Mouse (Mus musculus): ENCODE results near the gene Tbccd1. TPM values are rescaled to one million over a fixed set of nuclear protein-coding genes. Genes with fewer than 3 reads are reported as not detected.

The Tbccd1 gene
- 9.1 and 10.6 TPM in 2 replicates for polyA plus RNA-seq (2012; ENCODE audit: insufficient read depth, insufficient read length, missing spikeins)

DNA sequence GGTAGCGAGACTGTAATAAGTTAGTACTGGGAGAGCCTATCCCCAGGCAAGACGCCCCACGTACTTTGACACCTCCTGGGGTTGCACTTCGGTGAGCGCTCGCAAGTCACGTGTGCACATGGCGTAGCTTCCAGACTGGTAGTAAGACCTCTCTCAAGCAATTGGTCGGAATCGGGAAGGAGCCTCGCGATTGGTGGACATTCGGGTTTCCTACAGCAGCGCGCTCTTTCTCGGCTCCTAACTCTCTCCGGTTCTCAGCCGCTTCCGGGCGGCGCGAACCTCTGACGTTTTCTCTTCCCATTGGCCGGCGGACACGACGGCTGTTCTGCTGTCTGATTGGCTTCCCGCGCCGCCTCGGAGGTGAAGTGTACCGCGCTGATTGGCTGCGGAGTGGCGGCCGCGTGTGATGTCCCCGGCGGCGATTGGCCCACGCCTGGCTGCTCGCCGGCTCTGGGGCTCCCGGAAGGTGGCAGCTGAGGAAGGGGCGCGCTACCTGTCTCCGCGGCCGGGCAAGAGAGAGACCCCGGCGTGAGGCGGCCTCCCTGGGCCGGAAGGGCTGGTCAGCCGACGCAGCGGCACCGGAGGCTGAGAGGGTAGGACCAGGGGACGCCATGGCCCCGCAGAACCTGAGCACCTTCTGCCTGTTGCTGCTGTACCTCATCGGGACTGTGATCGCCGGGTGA, at the start of gene Tbccd1, which contains the start of gene Dnajb11:
Tbccd1 (minus strand) TSS at position 239 of the 683 bp plus-strand sequence.
Dnajb11 (plus strand) TSS at position 415 of the 683 bp plus-strand sequence.
- peak within 1 kb of the TSS; percentile 83 for H3K4me3 ChIP-seq (ENCODE audit: insufficient read depth, low read depth, low read length)
- H3K27ac ChIP-seq (replicated peaks; ENCODE audit: low read depth, low read length): 0 out of 2 replicates have a peak within 1 kb of the TSS, but pooled peaks have one; percentile 36
- H3K4me1 ChIP-seq (ENCODE audit: control insufficient read depth, insufficient read depth, insufficient read length, low read length): no peaks in the 10 kb centered on the region

DNA sequence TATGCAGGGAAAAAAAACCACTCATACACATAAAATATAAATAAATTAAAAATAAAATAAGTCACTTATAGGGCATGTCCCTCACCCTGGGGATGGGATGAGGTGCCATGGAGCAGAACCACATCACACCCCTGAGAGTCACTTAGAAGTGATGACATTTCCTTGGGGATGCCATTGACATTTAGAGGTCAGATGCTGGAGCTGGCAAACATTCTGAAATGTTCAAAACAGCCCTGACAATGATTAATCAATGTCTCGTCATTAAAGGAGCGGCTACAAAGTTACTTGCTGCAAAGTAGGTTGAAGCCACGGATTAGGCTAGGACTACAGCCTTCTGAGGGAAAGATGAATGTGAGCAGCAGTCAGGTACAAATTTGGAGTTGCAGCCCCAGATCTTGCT, 43.9 kb upstream of the Tbccd1 start:
- Histone ChIP-seq H3K27ac (replicated peaks; ENCODE audit: low read depth, low read length) (no peak overlapping the region), H3K4me3 (ENCODE audit: insufficient read depth, low read depth, low read length) (no peak overlapping the region)

DNA sequence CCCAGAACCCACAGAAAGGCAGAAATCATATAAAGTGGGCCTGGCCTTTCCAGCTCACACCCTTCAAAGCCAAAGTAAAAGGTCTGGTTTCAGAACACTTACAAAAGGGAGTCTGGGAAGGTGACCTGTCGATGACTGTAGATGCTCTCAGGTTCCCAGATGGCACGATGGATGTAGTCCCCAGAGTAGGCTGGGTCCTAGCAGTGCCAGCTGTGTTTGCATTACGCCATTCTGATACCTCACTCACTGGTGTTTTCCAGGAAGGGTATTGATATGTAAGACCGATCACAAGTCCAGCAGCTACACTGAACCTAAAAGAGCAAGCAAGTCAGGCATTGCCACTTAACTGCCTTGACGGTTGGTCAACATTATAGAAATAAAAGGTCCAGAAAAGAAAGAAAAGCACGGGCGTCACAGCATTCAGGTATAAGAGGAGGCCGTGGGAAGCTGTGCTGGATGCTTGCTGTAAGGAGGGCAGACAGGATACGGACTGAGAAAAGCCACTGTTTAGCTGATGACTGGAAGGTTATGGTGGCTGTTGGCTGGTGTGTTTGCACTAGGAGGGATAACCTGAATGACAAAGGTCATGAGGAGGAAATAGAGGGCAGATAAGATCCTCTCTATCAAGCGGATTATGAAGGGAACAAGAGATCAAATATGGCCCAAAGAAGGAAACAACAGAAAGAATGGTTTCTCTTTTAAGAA, 42.5 kb upstream of the Tbccd1 start:
- Histone ChIP-seq H3K27ac (replicated peaks; ENCODE audit: low read depth, low read length) (no peak overlapping the region), H3K4me3 (ENCODE audit: insufficient read depth, low read depth, low read length) (no peak overlapping the region), H3K4me1 (ENCODE audit: control insufficient read depth, insufficient read depth, insufficient read length, low read length) (no peaks in the 10 kb centered on the region)

More for the DNA sequence above, 43.9 kb upstream of the Tbccd1 start:
- no peaks in the 10 kb centered on the region for H3K4me1 ChIP-seq (ENCODE audit: control insufficient read depth, insufficient read depth, insufficient read length, low read length)

DNA sequence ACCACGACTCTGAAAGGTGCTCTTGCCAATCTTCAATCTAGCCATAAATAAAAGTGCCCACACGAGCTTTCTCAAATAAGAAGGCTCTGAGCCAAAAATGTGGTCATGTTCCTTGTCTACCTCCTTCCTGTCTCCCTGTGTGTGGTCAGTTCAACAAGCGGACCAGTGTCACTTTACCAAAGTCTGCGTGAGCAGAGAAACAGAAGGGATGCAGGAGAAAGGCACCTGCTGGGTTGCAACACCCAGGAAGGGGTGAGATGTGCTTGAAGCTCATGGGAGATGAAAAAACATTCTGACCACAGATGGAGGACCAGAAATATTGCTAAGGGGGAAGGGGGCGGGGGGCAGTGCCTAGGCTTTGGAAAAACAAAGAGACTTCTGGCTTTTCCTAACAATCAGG, 41.9 kb upstream of the Tbccd1 start:
- Histone ChIP-seq H3K4me1 (ENCODE audit: control insufficient read depth, insufficient read depth, insufficient read length, low read length) (no peaks in the 10 kb centered on the region), H3K4me3 (ENCODE audit: insufficient read depth, low read depth, low read length) (no peak overlapping the region), H3K27ac (replicated peaks; ENCODE audit: low read depth, low read length) (no peak overlapping the region)

DNA sequence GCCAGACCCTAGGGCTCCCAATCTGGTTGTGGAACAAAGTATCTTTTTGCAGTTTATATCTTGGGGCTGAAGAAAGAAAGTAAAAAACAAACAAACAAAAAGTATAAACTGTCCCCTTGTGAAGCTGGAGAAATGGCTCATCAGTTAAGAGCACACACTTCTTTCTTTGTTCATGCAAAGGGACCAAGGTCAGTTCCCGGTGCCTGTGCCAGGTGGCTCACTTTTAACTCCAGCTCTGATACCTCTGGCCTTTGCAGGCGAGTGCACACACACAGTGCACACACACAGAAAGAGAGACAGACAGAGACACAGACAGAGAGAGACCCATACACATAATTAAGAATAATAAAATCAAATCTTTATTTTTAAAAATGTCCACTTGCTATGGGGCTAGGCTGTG, 39.1 kb upstream of the Tbccd1 start:
- Histone ChIP-seq H3K4me1 (ENCODE audit: control insufficient read depth, insufficient read depth, insufficient read length, low read length) (no peaks in the 10 kb centered on the region), H3K27ac (replicated peaks; ENCODE audit: low read depth, low read length) (no peak overlapping the region)

DNA sequence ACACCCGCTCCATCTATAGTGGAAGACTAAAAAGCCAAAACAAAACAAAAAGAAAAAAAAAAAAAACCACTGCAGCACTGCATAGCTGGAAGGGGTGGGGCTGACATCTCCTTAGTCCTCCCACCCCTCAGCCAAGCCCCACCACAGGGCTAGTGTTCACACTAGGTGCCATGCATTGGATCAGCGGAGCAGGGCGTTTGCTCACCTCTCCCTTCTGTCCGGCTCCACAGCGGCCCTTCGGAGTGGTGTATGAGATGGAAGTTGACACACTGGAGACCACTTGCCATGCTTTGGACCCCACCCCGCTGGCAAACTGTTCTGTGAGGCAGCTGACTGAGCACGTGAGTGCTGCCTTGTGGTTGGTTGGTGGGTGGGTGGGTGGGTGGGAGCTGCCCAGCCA, 36.6 kb upstream of the Tbccd1 start:
- H3K4me1 ChIP-seq (ENCODE audit: control insufficient read depth, insufficient read depth, insufficient read length, low read length): no peaks in the 10 kb centered on the region

More for the DNA sequence above, 39.1 kb upstream of the Tbccd1 start:
- no peak overlapping the region for H3K4me3 ChIP-seq (ENCODE audit: insufficient read depth, low read depth, low read length)

DNA sequence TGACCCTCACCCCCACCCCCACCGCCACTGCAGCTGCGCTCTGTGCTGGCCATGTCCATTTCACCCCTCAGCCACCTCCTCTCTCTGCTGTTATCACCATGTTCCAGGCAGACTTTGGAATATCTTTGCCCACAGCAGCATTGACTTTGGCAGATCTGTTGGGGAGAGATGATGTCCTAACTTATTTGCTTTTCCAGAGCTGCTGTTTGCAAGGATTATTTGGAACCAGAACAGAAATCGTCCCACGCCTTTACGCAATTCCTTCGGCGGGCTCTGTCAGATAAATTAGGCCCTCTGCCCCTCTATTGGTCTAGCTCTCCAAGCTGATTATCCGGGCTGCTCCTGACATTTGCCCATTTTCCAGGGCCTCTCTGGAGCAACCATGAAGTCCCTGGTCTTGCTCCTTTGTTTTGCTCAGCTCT, 34.3 kb upstream of the Tbccd1 start:
- no peak overlapping the region for H3K4me3 ChIP-seq (ENCODE audit: insufficient read depth, low read depth, low read length)
- H3K27ac ChIP-seq (replicated peaks; ENCODE audit: low read depth, low read length): no peak overlapping the region
- no peaks in the 10 kb centered on the region for H3K4me1 ChIP-seq (ENCODE audit: control insufficient read depth, insufficient read depth, insufficient read length, low read length)

More for the DNA sequence above, 36.6 kb upstream of the Tbccd1 start:
- Histone ChIP-seq H3K27ac (replicated peaks; ENCODE audit: low read depth, low read length) (no peak overlapping the region), H3K4me3 (ENCODE audit: insufficient read depth, low read depth, low read length) (no peak overlapping the region)

DNA sequence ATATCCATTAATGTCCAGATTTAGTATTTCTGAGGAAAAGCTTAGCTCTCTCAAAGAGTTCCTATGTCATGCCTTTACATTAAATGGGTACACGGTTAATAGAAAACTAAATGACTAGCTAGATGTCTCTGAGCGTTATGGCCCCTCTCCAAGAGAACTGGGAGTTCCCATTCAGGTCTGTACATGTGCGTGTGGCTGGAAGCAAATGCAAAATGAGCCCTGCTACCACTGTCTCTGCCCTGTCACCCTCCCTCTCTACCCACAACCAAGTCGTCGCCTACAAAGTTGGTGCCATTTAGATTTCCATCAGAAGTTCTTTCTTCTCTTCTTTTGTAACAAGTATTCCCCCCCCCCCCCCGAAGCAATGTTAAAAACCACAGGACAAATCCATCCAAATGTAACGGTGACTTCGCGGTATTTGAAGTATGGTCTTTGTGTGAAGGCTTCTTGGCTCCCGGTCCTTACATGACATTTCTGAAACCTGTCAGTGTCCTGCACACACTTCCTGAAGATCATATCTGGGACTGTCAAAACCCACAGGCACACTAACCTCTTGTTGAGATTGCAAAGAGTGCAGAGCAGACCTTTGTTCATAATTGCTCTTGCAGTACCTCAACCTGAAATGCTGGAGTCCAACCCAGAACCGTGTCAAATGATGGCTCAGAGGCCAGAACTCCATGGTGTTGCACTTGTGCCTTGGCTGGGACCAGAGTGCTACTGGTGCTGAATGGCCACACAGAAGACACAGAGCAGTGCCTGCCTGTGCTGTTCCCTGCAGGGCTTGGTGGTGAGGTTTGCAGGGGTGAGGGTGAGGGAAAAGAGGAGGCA, 33.4 kb upstream of the Tbccd1 start, which contains the start of gene Ahsg:
Ahsg (plus strand) TSS at position 595 of the 828 bp plus-strand sequence.
- Histone ChIP-seq H3K4me3 (ENCODE audit: insufficient read depth, low read depth, low read length) (no peak within 1 kb of the TSS), H3K4me1 (ENCODE audit: control insufficient read depth, insufficient read depth, insufficient read length, low read length) (no peaks in the 10 kb centered on the region), H3K27ac (replicated peaks; ENCODE audit: low read depth, low read length) (no peak within 1 kb of the TSS)

DNA sequence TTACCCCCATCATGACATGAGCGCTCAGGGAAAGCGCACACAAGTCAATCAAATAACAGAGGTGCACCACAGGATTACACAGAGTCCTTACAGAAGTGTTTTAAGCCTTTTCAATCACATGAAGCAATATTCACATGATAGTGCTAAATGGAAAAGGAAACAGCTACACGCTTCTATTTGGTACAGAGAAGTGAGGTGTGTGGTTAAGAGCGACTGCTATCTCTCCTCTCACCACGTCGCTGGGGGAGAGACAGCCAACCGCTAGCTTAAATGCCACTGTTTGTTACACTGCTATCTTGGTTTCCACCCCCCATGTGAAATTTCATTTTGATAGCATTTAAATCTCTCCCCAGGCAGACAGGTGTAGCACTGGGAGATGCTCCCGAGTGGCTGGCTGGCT, 32.2 kb upstream of the Tbccd1 start:
- H3K4me1 ChIP-seq (ENCODE audit: control insufficient read depth, insufficient read depth, insufficient read length, low read length): no peaks in the 10 kb centered on the region
- H3K27ac ChIP-seq (replicated peaks; ENCODE audit: low read depth, low read length): no peak overlapping the region
- H3K4me3 ChIP-seq (ENCODE audit: insufficient read depth, low read depth, low read length): no peak overlapping the region

DNA sequence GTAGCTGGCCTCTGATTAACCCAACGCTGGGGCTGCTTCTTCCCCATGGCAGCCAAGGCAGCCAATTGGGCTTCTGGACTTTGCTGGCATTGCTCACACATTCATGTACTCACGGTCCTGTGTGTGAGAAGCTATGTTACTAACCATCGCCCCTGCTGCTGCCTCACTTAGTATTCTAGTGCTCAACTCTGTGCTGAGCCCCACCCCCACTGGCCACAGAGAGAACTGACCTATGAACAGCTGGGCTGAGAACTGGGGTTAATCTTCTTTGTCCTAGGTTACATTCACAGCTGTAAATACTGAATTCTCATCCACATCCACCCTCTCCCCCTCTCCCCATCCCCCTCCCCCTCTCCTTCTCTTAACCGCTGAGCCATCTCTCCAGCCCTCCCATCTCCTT, 31.4 kb upstream of the Tbccd1 start:
- Histone ChIP-seq H3K27ac (replicated peaks; ENCODE audit: low read depth, low read length) (no peak overlapping the region), H3K4me3 (ENCODE audit: insufficient read depth, low read depth, low read length) (no peak overlapping the region)

DNA sequence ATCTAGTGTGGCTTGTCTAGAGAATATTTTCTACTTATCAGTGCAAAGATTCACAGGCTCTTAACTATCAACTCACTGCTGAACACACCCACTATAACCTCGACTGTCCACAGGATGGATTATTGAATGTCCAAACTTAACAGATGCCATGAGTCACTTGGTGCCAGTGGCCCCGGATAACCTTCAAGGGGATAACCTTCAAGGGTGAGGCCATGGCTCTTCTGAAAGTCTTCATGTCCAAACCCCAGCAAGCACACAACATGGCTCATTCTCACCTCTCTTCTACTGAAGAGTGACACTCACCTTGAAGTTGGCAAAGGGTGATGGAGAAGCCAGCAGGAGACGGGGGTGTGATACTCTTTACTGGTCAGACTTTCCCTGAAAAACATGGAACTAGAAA, 29.3 kb upstream of the Tbccd1 start:
- Histone ChIP-seq H3K4me1 (ENCODE audit: control insufficient read depth, insufficient read depth, insufficient read length, low read length) (no peaks in the 10 kb centered on the region), H3K27ac (replicated peaks; ENCODE audit: low read depth, low read length) (no peak overlapping the region), H3K4me3 (ENCODE audit: insufficient read depth, low read depth, low read length) (no peak overlapping the region)

More for the DNA sequence above, 31.4 kb upstream of the Tbccd1 start:
- H3K4me1 ChIP-seq (ENCODE audit: control insufficient read depth, insufficient read depth, insufficient read length, low read length): no peaks in the 10 kb centered on the region

DNA sequence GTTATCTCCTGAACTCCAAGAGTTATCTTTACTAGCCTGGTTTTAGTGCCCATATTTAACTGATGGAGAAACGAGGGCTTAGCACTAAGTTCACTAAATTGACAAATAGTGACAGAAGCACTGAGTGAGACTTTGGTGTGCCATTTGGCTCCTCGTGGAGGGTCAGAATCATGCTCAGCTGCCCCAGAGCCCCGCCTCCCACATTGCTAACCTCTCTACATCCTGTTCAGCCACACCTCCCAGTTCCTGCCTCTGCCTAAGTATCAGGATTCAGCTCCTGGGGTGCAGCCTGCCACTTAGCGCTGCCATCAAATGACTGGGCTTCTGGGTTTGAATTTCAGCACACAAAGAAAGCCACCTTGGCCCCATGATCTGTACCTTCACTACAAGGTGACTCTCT, 27.9 kb upstream of the Tbccd1 start:
- no peak overlapping the region for H3K4me3 ChIP-seq (ENCODE audit: insufficient read depth, low read depth, low read length)
- H3K4me1 ChIP-seq (ENCODE audit: control insufficient read depth, insufficient read depth, insufficient read length, low read length): no peaks in the 10 kb centered on the region
- H3K27ac ChIP-seq (replicated peaks; ENCODE audit: low read depth, low read length): no peak overlapping the region

DNA sequence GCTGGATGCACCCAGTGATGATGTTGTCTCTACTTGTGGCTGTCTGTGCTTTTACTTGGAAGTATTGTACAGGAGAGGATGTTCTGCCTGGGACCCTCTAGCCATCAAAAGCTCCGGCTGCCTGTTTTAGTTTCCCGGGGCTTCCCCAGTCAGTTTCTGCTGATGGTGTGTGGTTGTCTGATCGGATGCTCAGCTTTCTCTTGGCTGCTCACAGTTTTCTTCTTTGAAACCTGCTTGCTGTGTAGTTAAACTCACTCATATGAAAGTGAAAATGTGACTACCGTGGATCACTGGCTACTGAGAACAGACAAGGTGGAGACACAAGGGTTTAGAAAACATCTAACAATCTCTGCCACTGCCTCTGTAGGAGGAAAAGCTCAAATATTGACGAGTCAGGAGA, 26.0 kb upstream of the Tbccd1 start:
- Histone ChIP-seq H3K4me3 (ENCODE audit: insufficient read depth, low read depth, low read length) (no peak overlapping the region), H3K4me1 (ENCODE audit: control insufficient read depth, insufficient read depth, insufficient read length, low read length) (no peaks in the 10 kb centered on the region), H3K27ac (replicated peaks; ENCODE audit: low read depth, low read length) (no peak overlapping the region)

DNA sequence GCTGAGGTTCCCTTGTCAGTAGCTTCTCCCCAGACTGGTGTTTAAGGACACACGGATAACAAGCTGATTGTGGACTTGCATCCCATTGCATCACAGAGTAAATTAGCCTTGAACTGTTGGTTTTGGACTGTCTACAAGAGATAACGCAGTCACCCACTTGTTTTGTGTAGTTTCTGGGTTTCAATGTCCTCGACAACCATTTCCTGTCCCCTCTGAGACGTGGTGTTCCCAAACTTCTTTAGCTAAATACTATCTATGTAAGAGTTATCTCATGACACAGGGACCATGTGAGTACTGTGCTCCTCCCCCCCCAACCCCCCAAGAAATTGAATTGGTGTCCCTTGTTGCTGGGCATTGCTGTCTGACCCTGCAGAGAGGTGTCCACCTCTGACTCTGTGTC, 24.0 kb upstream of the Tbccd1 start:
- Histone ChIP-seq H3K4me1 (ENCODE audit: control insufficient read depth, insufficient read depth, insufficient read length, low read length) (no peaks in the 10 kb centered on the region), H3K4me3 (ENCODE audit: insufficient read depth, low read depth, low read length) (no peak overlapping the region), H3K27ac (replicated peaks; ENCODE audit: low read depth, low read length) (no peak overlapping the region)

DNA sequence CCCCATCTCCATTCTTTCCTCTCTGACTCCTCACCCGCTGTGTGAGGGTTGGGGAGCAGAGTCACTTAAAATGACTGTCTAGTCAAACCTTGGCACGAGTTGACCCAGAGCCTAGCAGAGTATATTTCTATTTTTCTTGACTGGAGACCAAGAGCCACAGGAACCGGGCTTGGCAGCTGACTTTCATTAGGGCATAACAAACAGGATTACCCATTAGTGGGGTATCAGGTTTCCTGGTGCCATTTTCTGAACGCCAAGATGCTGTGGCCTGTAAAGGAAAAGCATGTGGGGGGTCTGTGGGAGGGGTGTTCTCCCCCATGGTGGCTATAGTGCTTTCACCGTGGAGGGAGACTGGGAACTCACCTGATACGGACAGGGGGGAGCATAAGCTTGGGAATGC, 23.4 kb upstream of the Tbccd1 start:
- Histone ChIP-seq H3K4me3 (ENCODE audit: insufficient read depth, low read depth, low read length) (no peak overlapping the region), H3K27ac (replicated peaks; ENCODE audit: low read depth, low read length) (no peak overlapping the region), H3K4me1 (ENCODE audit: control insufficient read depth, insufficient read depth, insufficient read length, low read length) (no peaks in the 10 kb centered on the region)

Data from brown adipose tissue, adult 24 weeks (tissue).